Mouse (Mus musculus) frontal cortex, postnatal 10 days (tissue): ENCODE measurements around the gene Gm4305.
"Not testable (repeated sequence)": the region's sequence is repeated elsewhere in the genome, so short reads cannot be mapped to it uniquely, and the experiment has no call there.

Experiments used
- DNase-seq, 2 experiments: peaks; one replicate each; pipeline ENCODE4 v3.0.0; 2022; ENCODE audit warnings: low spot score in 2 of 2, mixed read lengths in 1 of 2

The Gm4305 gene

GRCm38 (mm10) chr10:100350793-100351192 is at the start of gene Gm4305:
Gene Gm4305 (plus strand): TSS chr10:100351093.
- not testable (repeated sequence) for DNase-seq

- DNase-seq, result not testable (repeated sequence)
Observed at GRCm38 (mm10) chr10:100335376-100335775, 15.5 kb upstream of the Gm4305 start, which contains the start of gene Gm4301. Gene Gm4301 (plus strand): TSS chr10:100335676.

DNA sequence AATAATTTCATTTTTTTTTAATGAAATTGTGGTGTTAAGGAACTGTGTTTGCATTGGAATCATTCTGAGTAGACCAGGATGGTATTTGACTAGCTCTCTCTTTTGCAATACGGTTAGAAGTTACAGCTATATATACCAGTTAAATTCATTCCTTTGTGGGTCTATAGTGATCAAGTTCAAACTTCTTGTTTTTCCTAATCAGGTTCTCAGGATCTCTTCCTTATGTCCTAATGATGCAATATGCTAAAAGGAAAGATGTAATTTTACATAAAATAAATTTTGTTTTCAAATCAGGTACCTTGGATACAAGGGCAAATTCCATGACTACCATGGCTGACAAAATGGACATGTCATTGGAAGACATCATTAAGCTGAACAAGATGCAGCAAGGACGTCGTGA is 10.4 kb upstream of the Gm4305 start, which contains the start of gene Gm4302:
Gene Gm4302, plus strand, starts transcription at position 301 of the 400 bp plus-strand sequence.
- DNase-seq, result not testable (repeated sequence)

DNA sequence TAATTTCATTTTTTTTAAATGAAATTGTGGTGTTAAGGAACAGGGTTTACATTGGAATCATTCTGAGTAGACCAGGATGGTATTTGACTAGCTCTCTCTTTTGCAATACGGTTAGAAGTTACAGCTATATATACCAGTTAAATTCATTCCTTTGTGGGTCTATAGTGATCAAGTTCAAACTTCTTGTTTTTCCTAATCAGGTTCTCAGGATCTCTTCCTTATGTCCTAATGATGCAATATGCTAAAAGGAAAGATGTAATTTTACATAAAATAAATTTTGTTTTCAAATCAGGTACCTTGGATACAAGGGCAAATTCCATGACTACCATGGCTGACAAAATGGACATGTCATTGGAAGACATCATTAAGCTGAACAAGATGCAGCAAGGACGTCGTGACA is 5.2 kb upstream of the Gm4305 start, which contains the start of gene Gm4303:
Gene Gm4303, plus strand, starts transcription at position 301 of the 400 bp plus-strand sequence.
- DNase-seq, result not testable (repeated sequence)

DNA sequence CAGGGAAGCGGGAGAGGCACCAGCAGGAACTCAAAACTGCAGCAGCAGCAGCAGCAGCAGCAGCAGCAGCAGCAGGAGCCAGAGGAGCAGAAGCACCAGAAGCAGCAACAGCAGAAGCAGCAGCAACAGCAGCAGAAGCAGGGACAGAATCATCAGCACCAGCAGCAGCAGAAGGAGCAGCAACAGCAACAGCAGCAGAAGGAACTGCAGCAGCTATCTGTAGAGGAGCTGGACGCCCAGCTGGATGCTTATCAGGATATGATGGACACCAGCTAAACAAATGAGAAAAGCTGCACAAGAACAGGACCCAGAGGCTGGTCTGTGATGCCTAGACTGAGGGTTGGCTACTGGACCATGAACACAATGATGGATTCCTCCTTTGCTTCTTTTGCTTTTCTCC is 5.9 kb downstream of the Gm4305 start:
- DNase-seq, result peak in 1 of 2 experiments; percentile 8

DNA sequence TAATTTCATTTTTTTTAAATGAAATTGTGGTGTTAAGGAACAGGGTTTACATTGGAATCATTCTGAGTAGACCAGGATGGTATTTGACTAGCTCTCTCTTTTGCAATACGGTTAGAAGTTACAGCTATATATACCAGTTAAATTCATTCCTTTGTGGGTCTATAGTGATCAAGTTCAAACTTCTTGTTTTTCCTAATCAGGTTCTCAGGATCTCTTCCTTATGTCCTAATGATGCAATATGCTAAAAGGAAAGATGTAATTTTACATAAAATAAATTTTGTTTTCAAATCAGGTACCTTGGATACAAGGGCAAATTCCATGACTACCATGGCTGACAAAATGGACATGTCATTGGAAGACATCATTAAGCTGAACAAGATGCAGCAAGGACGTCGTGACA is 10.1 kb downstream of the Gm4305 start, which contains the start of gene Gm4307:
Gene Gm4307, plus strand, starts transcription at position 301 of the 400 bp plus-strand sequence.
- DNase-seq, result not testable (repeated sequence)

- DNase-seq, result not testable (repeated sequence)
Observed at GRCm38 (mm10) chr10:100382460-100382859, 31.6 kb downstream of the Gm4305 start, which contains the start of gene Gm4312. Gene Gm4312 (minus strand): TSS chr10:100382560.
